Mouse (Mus musculus) heart, adult 2 months (tissue): ENCODE data around the gene Trpm2.

Source experiments
- CTCF ChIP-seq: fragments of 200-600 bp; IDR thresholded peaks from 2 replicates; pipeline ENCODE4 v1.8.1; 2022; ENCODE audit warnings: antibody characterized with exemption, mild to moderate bottlenecking, moderate library complexity
- EP300 ChIP-seq: fragments of 200-500 bp; IDR thresholded peaks from 2 replicates; pipeline ENCODE4 v1.6.1; 2011; ENCODE audit warnings: low read depth, low read length, control low read depth; ENCODE audit not compliant: insufficient read depth
- POLR2A ChIP-seq: fragments of 200-500 bp; IDR thresholded peaks from 2 replicates; pipeline ENCODE4 v1.6.1; 2011; ENCODE audit warnings: mild to moderate bottlenecking, low read depth, low read length, control low read depth; ENCODE audit not compliant: insufficient read depth

GRCm38 (mm10) chr10:77971191-77971590 is 828 bp upstream of the Trpm2 start:
- TF ChIP-seq CTCF (no peak), POLR2A (no peak), EP300 (no peak)
